Mouse (Mus musculus): ENCODE results near the gene Rpp14. TPM values are rescaled to one million over a fixed set of nuclear protein-coding genes. Genes with fewer than 3 reads are reported as not detected.
"Not testable (repeated sequence)": the region's sequence is repeated elsewhere in the genome, so short reads cannot be mapped to it uniquely, and the experiment has no call there.

Gene Rpp14
- polyA plus RNA-seq, 1 experiment from 2014 or later, result 34.0 TPM

DNA sequence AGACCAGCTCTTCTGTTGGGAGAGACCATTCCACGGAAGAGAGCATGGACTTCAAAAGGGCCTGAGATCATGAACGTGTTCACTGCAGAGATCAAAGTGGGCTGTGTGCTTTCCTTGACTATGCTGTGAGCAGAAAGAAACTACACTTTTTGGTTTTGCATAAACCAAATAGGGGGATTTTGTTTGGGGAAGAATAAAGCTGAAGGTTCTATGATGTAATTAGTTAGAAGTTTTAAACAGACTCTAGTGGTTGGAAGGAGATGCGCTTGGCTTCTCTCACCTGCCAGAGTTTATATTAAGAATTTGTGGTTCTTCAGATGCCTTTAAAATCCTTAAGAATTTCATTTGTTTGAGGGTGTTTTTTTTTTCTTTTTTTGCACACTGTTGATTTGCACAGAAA is 34.1 kb downstream of the Rpp14 start:
- Histone ChIP-seq H3K27ac (ENCODE audit: low read depth, low read length) (no peak overlapping the region), H3K27me3 (replicated peaks; ENCODE audit: control insufficient read depth, insufficient read depth, low read length) (no peaks in the 10 kb centered on the region), H3K4me1 (replicated peaks; ENCODE audit: control insufficient read depth, insufficient read depth, low read length) (no peaks in the 10 kb centered on the region), H3K4me3 (ENCODE audit: low read depth, low read length) (no peak overlapping the region), H3K9ac (ENCODE audit: low read depth, low read length) (no peak overlapping the region), H3K9me3 (ENCODE audit: control insufficient read depth) (no peaks in the 10 kb centered on the region), H3K4me2 (replicated peaks; ENCODE audit: low read depth) (no peak overlapping the region), H3K36me3 (ENCODE audit: control insufficient read depth, insufficient read depth) (no peaks in the 10 kb centered on the region)
- no peak for ATAC-seq
- 58% methylated on average over 3 of the region's 3 CpGs for WGBS
- TF ChIP-seq CTCF (IDR thresholded peaks at IDR 0.05; ENCODE audit: low read depth), result no peak

- Histone ChIP-seq H3K27me3 (replicated peaks; ENCODE audit: control insufficient read depth, insufficient read depth, low read length) (no peaks in the 10 kb centered on the region), H3K4me3 (ENCODE audit: low read depth, low read length) (no peak overlapping the region), H3K9ac (ENCODE audit: low read depth, low read length) (no peak overlapping the region), H3K9me3 (ENCODE audit: control insufficient read depth) (no peaks in the 10 kb centered on the region), H3K4me2 (replicated peaks; ENCODE audit: low read depth) (no peak overlapping the region), H3K36me3 (ENCODE audit: control insufficient read depth, insufficient read depth) (no peaks in the 10 kb centered on the region), H3K27ac (ENCODE audit: low read depth, low read length) (no peak overlapping the region), H3K4me1 (replicated peaks; ENCODE audit: control insufficient read depth, insufficient read depth, low read length) (no peaks in the 10 kb centered on the region)
- no peak for TF ChIP-seq CTCF (IDR thresholded peaks at IDR 0.05; ENCODE audit: low read depth)
- WGBS, result 69% methylated on average over 1 of the region's 1 CpGs
- no peak for ATAC-seq
Observed at GRCm38 (mm10) chr14:8114756-8115155, 34.6 kb downstream of the Rpp14 start.

- Histone ChIP-seq H3K4me2 (replicated peaks; ENCODE audit: low read depth) (no peak overlapping the region), H3K9ac (ENCODE audit: low read depth, low read length) (no peak overlapping the region), H3K4me3 (ENCODE audit: low read depth, low read length) (no peak overlapping the region), H3K27me3 (replicated peaks; ENCODE audit: control insufficient read depth, insufficient read depth, low read length) (no peaks in the 10 kb centered on the region), H3K27ac (ENCODE audit: low read depth, low read length) (no peak overlapping the region), H3K36me3 (ENCODE audit: control insufficient read depth, insufficient read depth) (no peaks in the 10 kb centered on the region), H3K9me3 (ENCODE audit: control insufficient read depth) (no peaks in the 10 kb centered on the region), H3K4me1 (replicated peaks; ENCODE audit: control insufficient read depth, insufficient read depth, low read length) (no peaks in the 10 kb centered on the region)
- TF ChIP-seq CTCF (IDR thresholded peaks at IDR 0.05; ENCODE audit: low read depth), result no peak
- ATAC-seq, result no peak
- WGBS, result 64% methylated on average over 4 of the region's 4 CpGs
Observed at GRCm38 (mm10) chr14:8115772-8116171, 35.6 kb downstream of the Rpp14 start.

GRCm38 (mm10) chr14:8117371-8117770 is 37.2 kb downstream of the Rpp14 start:
- 83% methylated on average over 2 of the region's 2 CpGs for WGBS
- H3K4me1 ChIP-seq (replicated peaks; ENCODE audit: control insufficient read depth, insufficient read depth, low read length), result no peaks in the 10 kb centered on the region
- no peak overlapping the region for H3K4me3 ChIP-seq (ENCODE audit: low read depth, low read length)
- no peak overlapping the region for H3K4me2 ChIP-seq (replicated peaks; ENCODE audit: low read depth)
- ATAC-seq, result no peak
- no peak overlapping the region for H3K27ac ChIP-seq (ENCODE audit: low read depth, low read length)
- H3K36me3 ChIP-seq (ENCODE audit: control insufficient read depth, insufficient read depth), result peaks cover 6% of the 10 kb centered on the region
- no peak overlapping the region for H3K9ac ChIP-seq (ENCODE audit: low read depth, low read length)
- TF ChIP-seq CTCF (IDR thresholded peaks at IDR 0.05; ENCODE audit: low read depth), result no peak
- H3K9me3 ChIP-seq (ENCODE audit: control insufficient read depth), result no peaks in the 10 kb centered on the region
- H3K27me3 ChIP-seq (replicated peaks; ENCODE audit: control insufficient read depth, insufficient read depth, low read length), result no peaks in the 10 kb centered on the region

DNA sequence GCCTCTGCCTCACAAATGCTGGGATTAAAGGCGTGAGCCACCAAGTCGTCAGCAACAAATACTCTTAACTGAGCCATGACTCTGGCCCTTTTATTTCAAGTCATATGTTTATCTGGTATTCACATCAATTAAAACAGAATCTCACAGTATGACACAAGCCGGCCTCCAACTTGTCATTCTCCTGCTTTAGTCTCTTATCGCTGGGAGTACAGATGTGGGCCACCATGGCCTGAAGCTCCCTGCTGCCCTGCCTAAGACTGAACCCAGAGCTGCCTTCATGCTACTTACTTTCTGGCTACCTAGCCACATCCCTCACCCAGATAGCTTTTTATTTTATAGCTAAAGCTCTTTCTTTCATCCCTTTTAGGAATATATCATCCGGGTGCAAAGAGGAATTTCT is 39.3 kb downstream of the Rpp14 start:
- ATAC-seq, result no peak
- Histone ChIP-seq H3K27ac (ENCODE audit: low read depth, low read length) (no peak overlapping the region), H3K9ac (ENCODE audit: low read depth, low read length) (no peak overlapping the region), H3K9me3 (ENCODE audit: control insufficient read depth) (no peaks in the 10 kb centered on the region), H3K4me3 (ENCODE audit: low read depth, low read length) (no peak overlapping the region), H3K27me3 (replicated peaks; ENCODE audit: control insufficient read depth, insufficient read depth, low read length) (no peaks in the 10 kb centered on the region), H3K4me2 (replicated peaks; ENCODE audit: low read depth) (no peak overlapping the region), H3K36me3 (ENCODE audit: control insufficient read depth, insufficient read depth) (peaks cover 20% of the 10 kb centered on the region), H3K4me1 (replicated peaks; ENCODE audit: control insufficient read depth, insufficient read depth, low read length) (no peaks in the 10 kb centered on the region)
- WGBS, result 92% methylated on average over 5 of the region's 5 CpGs
- no peak for TF ChIP-seq CTCF (IDR thresholded peaks at IDR 0.05; ENCODE audit: low read depth)

DNA sequence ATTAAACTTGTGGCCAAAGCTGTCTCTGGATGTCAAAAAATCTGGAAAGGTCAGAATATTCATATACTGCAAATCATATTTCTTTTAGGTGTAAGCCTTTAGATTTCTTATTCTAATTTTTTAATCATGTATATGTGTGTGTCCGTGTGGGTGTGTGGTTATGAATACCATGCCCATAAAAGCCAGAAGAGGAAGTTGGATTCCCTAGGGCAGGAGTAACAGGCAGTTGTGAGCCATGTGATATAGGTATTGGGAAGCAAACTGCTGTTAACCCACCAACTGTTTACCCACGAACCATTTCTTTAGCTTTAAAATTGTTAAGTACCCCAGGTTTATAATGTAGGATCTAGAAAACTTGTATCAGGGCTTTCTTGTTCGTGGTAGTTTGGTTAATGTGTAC is 39.7 kb downstream of the Rpp14 start:
- peaks cover 20% of the 10 kb centered on the region for H3K36me3 ChIP-seq (ENCODE audit: control insufficient read depth, insufficient read depth)
- no peaks in the 10 kb centered on the region for H3K4me1 ChIP-seq (replicated peaks; ENCODE audit: control insufficient read depth, insufficient read depth, low read length)
- no peak overlapping the region for H3K4me2 ChIP-seq (replicated peaks; ENCODE audit: low read depth)
- no peaks in the 10 kb centered on the region for H3K9me3 ChIP-seq (ENCODE audit: control insufficient read depth)
- H3K27me3 ChIP-seq (replicated peaks; ENCODE audit: control insufficient read depth, insufficient read depth, low read length), result no peaks in the 10 kb centered on the region
- WGBS, result 84% methylated on average over 3 of the region's 3 CpGs
- no peak for TF ChIP-seq CTCF (IDR thresholded peaks at IDR 0.05; ENCODE audit: low read depth)
- no peak for ATAC-seq
- H3K9ac ChIP-seq (ENCODE audit: low read depth, low read length), result no peak overlapping the region
- H3K4me3 ChIP-seq (ENCODE audit: low read depth, low read length), result no peak overlapping the region
- no peak overlapping the region for H3K27ac ChIP-seq (ENCODE audit: low read depth, low read length)

GRCm38 (mm10) chr14:8123141-8123540 is 43.0 kb downstream of the Rpp14 start:
- Histone ChIP-seq H3K27me3 (replicated peaks; ENCODE audit: control insufficient read depth, insufficient read depth, low read length) (no peaks in the 10 kb centered on the region), H3K9ac (ENCODE audit: low read depth, low read length) (no peak overlapping the region), H3K4me3 (ENCODE audit: low read depth, low read length) (no peak overlapping the region), H3K27ac (ENCODE audit: low read depth, low read length) (no peak overlapping the region), H3K4me1 (replicated peaks; ENCODE audit: control insufficient read depth, insufficient read depth, low read length) (no peaks in the 10 kb centered on the region), H3K36me3 (ENCODE audit: control insufficient read depth, insufficient read depth) (peaks cover 29% of the 10 kb centered on the region), H3K4me2 (replicated peaks; ENCODE audit: low read depth) (no peak overlapping the region), H3K9me3 (ENCODE audit: control insufficient read depth) (no peaks in the 10 kb centered on the region)
- no peak for ATAC-seq
- no peak for TF ChIP-seq CTCF (IDR thresholded peaks at IDR 0.05; ENCODE audit: low read depth)
- 78% methylated on average over 7 of the region's 7 CpGs for WGBS

GRCm38 (mm10) chr14:8123611-8124010 is 43.4 kb downstream of the Rpp14 start:
- not testable (repeated sequence) for H3K9ac ChIP-seq (ENCODE audit: low read depth, low read length); H3K27ac ChIP-seq (ENCODE audit: low read depth, low read length); H3K9me3 ChIP-seq (ENCODE audit: control insufficient read depth); H3K27me3 ChIP-seq (replicated peaks; ENCODE audit: control insufficient read depth, insufficient read depth, low read length); H3K4me2 ChIP-seq (replicated peaks; ENCODE audit: low read depth); ATAC-seq; H3K4me3 ChIP-seq (ENCODE audit: low read depth, low read length); H3K4me1 ChIP-seq (replicated peaks; ENCODE audit: control insufficient read depth, insufficient read depth, low read length)
- WGBS, result 91% methylated on average over 10 of the region's 10 CpGs
- H3K36me3 ChIP-seq (ENCODE audit: control insufficient read depth, insufficient read depth), result peaks cover 29% of the 10 kb centered on the region
